Mouse (Mus musculus): ENCODE measurements at regions not wholly inside any gene's neighbourhood (a gene's known extent, or its start where the extent isn't known, plus 50 kb on each side); places are given as distances from the start of the nearest gene placed in this dataset.

GRCm38 (mm10) chr6:31618852-31619251 is 55.1 kb upstream of the Podxl start:
- no peak for DNase-seq (ENCODE audit: low read depth)
- no peak for TF ChIP-seq CTCF (IDR thresholded peaks at IDR 0.05; ENCODE audit: borderline replicate concordance, extremely low read depth, insufficient read depth, insufficient read length)
- no peak for TF ChIP-seq POLR2A (IDR thresholded peaks at IDR 0.05; ENCODE audit: borderline replicate concordance, extremely low read depth, insufficient read depth, insufficient read length, poor library complexity, severe bottlenecking)

GRCm38 (mm10) chr6:31617341-31617740 is 53.6 kb upstream of the Podxl start:
- no peak for DNase-seq (ENCODE audit: low read depth)

GRCm38 (mm10) chr6:31615426-31615970 is 51.7 kb upstream of the Podxl start:
- DNase-seq (ENCODE audit: low read depth) = no peak
- TF ChIP-seq POLR2A (IDR thresholded peaks at IDR 0.05; ENCODE audit: borderline replicate concordance, extremely low read depth, insufficient read depth, insufficient read length, poor library complexity, severe bottlenecking) = no peak
- no peak for TF ChIP-seq CTCF (IDR thresholded peaks at IDR 0.05; ENCODE audit: borderline replicate concordance, extremely low read depth, insufficient read depth, insufficient read length)

More at GRCm38 (mm10) chr6:31617341-31617740, 53.6 kb upstream of the Podxl start:
- TF ChIP-seq CTCF (IDR thresholded peaks at IDR 0.05; ENCODE audit: borderline replicate concordance, extremely low read depth, insufficient read depth, insufficient read length) (no peak), POLR2A (IDR thresholded peaks at IDR 0.05; ENCODE audit: borderline replicate concordance, extremely low read depth, insufficient read depth, insufficient read length, poor library complexity, severe bottlenecking) (no peak)

GRCm38 (mm10) chr6:31614563-31614962 is 50.8 kb upstream of the Podxl start:
- no peak for DNase-seq (ENCODE audit: low read depth)
- no peak for TF ChIP-seq POLR2A (IDR thresholded peaks at IDR 0.05; ENCODE audit: borderline replicate concordance, extremely low read depth, insufficient read depth, insufficient read length, poor library complexity, severe bottlenecking)
- no peak for TF ChIP-seq CTCF (IDR thresholded peaks at IDR 0.05; ENCODE audit: borderline replicate concordance, extremely low read depth, insufficient read depth, insufficient read length)

- TF ChIP-seq CTCF (IDR thresholded peaks at IDR 0.05; ENCODE audit: borderline replicate concordance, extremely low read depth, insufficient read depth, insufficient read length) (no peak), POLR2A (IDR thresholded peaks at IDR 0.05; ENCODE audit: borderline replicate concordance, extremely low read depth, insufficient read depth, insufficient read length, poor library complexity, severe bottlenecking) (no peak)
- no peak for DNase-seq (ENCODE audit: low read depth)
Measured at GRCm38 (mm10) chr6:31613590-31614319, 50.0 kb upstream of the Podxl start.
